Mouse (Mus musculus) embryonic facial prominence, embryonic 14.5 days (tissue): ENCODE measurements at regions not wholly inside any gene's neighbourhood (a gene's known extent, or its start where the extent isn't known, plus 50 kb on each side); places are given as distances from the start of the nearest gene placed in this dataset.

Experiments
- ATAC-seq: fragments of 200-750 bp; cut with Nextera tagmentation; 2 replicates; pipeline ENCODE4 v1.8.0; 2017; ENCODE audit warnings: low read depth, moderate number of reproducible peaks, moderate TSS enrichment
- DNase-seq: peaks from one replicate; pipeline ENCODE4 v3.0.0-alpha.2; 2015; ENCODE audit warnings: low spot score
- H3K27ac ChIP-seq: fragments of 300-500 bp; sonication (generic); replicated peaks from 2 replicates; pipeline ENCODE4 v1.5.1; 2014; ENCODE audit warnings: low read depth, mild to moderate bottlenecking, low read length, moderate library complexity
- H3K27me3 ChIP-seq: fragments of 300-500 bp; sonication (generic); replicated peaks from 2 replicates; pipeline ENCODE4 v1.6.1; 2014; ENCODE audit warnings: low read length; ENCODE audit not compliant: control insufficient read depth, insufficient read depth
- H3K36me3 ChIP-seq: fragments of 300-500 bp; sonication (generic); 2 replicates; pipeline ENCODE4 v1.6.1; 2014; ENCODE audit warnings: low read length, mixed read lengths; ENCODE audit not compliant: control insufficient read depth, insufficient read depth
- H3K4me1 ChIP-seq: fragments of 300-500 bp; sonication (generic); 2 replicates; pipeline ENCODE4 v1.6.1; 2014; ENCODE audit warnings: antibody characterized with exemption, low read length; ENCODE audit not compliant: control insufficient read depth, insufficient read depth
- H3K4me2 ChIP-seq: fragments of 300-500 bp; sonication (generic); 2 replicates; pipeline ENCODE4 v1.6.1; 2014; ENCODE audit warnings: low read depth, mild to moderate bottlenecking, low read length, moderate library complexity, mixed read lengths
- H3K4me3 ChIP-seq: fragments of 300-500 bp; sonication (generic); 2 replicates; pipeline ENCODE4 v1.5.1; 2014; ENCODE audit warnings: low read depth, mild to moderate bottlenecking, low read length
- H3K9ac ChIP-seq: fragments of 300-500 bp; sonication (generic); 2 replicates; pipeline ENCODE4 v1.6.1; 2014; ENCODE audit warnings: low read depth, mild to moderate bottlenecking, low read length, moderate library complexity, mixed read lengths
- H3K9me3 ChIP-seq: fragments of 300-500 bp; sonication (generic); 2 replicates; pipeline ENCODE4 v1.6.1; 2016; ENCODE audit warnings: low read length; ENCODE audit not compliant: control insufficient read depth
- WGBS: fragments of 180-500 bp; shearing (Covaris S2); extraction: QIAGEN DNeasy Blood & Tissue Kit; methylation state at CpG from one replicate; pipeline ENCODE4 v1.1.7; 2014; 5-methylcytosine and 5-hydroxymethylcytosine counted together

DNA sequence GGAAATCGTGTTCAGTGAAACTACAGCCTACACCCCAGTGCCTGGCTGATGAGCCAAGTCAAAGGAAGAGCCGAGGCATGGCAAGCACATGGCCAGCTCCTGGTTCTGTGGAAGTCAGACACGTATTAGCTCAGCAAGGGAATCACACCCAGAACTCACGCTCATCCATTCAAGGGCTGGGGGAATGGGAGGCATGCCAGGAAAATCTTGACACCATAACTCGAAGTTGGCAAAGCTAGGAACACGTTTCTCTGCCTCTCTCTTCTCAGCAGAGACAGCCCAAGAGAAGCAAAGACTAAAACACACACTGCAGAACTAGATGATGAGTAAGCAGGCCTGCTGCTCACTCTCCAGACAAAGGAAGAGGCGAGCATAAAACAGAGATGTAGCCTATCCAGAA, 53.5 kb upstream of the Ypel5 start:
- no peak overlapping the region for H3K4me3 ChIP-seq
- ATAC-seq (no peak), DNase-seq (peak; percentile 34)
- H3K4me2 ChIP-seq: no peak overlapping the region
- H3K4me1 ChIP-seq: no peaks in the 10 kb centered on the region
- no peaks in the 10 kb centered on the region for H3K36me3 ChIP-seq
- no peak overlapping the region for H3K9ac ChIP-seq
- H3K27ac ChIP-seq: no peak overlapping the region
- 57% methylated on average over 7 of the region's 7 CpGs for WGBS
- H3K9me3 ChIP-seq: no peaks in the 10 kb centered on the region
- no peaks in the 10 kb centered on the region for H3K27me3 ChIP-seq

DNA sequence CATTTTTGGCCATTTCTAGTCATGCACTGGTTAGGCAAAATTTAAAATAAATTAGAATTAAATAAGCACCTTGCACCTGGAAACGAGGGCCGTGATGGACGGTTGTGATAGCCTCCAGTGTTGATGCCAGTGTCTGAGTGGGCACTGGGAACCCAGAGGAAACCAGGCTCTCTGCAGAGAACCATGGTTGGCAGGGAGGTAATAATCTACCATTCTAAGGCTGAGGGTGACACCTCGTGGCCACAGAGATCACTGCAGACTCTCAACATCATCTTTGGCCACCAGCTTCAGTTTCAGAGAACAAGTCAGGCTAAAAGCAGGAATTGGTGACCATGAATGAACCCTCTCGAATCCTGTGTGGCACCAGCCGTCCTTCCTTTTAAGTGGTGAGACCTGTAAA, 54.5 kb upstream of the Ypel5 start:
- WGBS: 18% methylated on average over 6 of the region's 6 CpGs

DNA sequence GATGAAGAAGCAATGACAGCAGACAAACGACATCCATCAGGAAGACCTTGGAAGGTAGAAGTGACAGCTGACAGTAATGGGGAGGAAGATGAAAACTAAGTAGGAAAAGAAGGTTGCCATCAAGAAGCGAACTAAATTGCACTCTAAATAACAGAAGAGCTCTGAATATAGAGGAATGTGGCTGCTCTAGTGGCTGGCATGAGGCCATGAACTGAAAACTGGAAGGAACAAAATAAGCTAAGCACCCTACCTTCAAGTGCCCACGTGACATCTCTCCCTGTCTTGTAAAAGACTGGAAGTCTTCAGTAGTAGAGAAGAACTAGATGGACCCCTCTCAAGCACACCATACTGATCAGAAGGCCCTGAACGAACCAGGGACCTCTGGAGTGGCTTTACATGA, 68.0 kb upstream of the Ypel5 start:
- ATAC-seq: no peak
- DNase-seq: no peak
- Histone ChIP-seq H3K4me1 (no peaks in the 10 kb centered on the region), H3K4me2 (no peak overlapping the region), H3K4me3 (no peak overlapping the region), H3K27me3 (no peaks in the 10 kb centered on the region), H3K9ac (no peak overlapping the region), H3K9me3 (no peaks in the 10 kb centered on the region), H3K27ac (no peak overlapping the region), H3K36me3 (no peaks in the 10 kb centered on the region)
- 68% methylated on average over 4 of the region's 4 CpGs for WGBS

More for the DNA sequence above, 54.5 kb upstream of the Ypel5 start:
- DNase-seq: peak; percentile 63
- Histone ChIP-seq H3K9me3 (no peaks in the 10 kb centered on the region), H3K27me3 (no peaks in the 10 kb centered on the region), H3K27ac (no peak overlapping the region), H3K9ac (no peak overlapping the region), H3K4me3 (no peak overlapping the region), H3K4me2 (no peak overlapping the region), H3K36me3 (no peaks in the 10 kb centered on the region), H3K4me1 (no peaks in the 10 kb centered on the region)
- ATAC-seq: 0 out of 2 replicates have a peak, but pooled peaks have one; percentile 57

DNA sequence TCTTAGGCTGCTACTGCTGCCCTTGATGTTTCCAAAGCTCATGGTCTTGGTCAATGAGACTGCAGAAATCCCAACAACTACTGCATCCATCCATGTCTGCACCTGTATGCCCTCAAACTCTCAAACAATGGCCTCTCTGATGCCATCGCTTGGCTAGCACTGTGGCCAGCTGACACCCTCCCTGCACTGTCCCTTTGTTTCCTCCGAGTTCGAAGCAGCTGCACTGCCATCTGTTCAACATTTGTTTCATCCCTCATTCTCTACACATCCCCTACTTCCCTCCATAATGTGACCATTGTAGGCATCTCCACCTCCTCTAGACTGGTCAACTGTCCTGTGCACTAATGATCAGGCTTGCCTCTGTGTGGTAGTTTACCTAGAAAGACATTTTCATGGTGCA, 75.3 kb upstream of the Ypel5 start:
- Histone ChIP-seq H3K4me2 (no peak overlapping the region), H3K27me3 (no peaks in the 10 kb centered on the region), H3K27ac (no peak overlapping the region), H3K9me3 (no peaks in the 10 kb centered on the region), H3K36me3 (no peaks in the 10 kb centered on the region), H3K4me1 (no peaks in the 10 kb centered on the region), H3K9ac (no peak overlapping the region), H3K4me3 (no peak overlapping the region)
- no peak for ATAC-seq
- WGBS: 60% methylated on average over 3 of the region's 3 CpGs
- DNase-seq: no peak

DNA sequence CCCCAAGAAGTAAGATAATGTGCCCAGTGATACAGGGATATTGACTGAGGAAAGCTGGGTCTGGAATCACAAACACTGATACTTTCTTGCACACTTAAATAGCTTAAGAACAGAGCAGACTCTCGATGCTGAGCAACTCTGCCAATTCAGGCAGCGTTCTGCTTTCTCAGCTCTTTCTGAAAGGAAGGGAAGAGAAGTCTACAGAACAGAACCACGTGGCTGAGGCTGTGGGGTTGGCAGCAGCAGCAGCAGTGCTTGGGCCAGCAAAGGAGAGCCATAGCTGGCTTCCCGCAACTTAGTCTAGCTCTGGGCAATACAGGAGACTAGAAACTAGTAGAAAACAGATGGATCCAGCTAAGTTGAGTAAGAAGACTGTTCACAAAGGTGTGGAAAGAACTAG, 89.8 kb upstream of the Ypel5 start:
- Histone ChIP-seq H3K27ac (no peak overlapping the region), H3K4me2 (no peak overlapping the region), H3K4me1 (no peaks in the 10 kb centered on the region), H3K9me3 (no peaks in the 10 kb centered on the region), H3K9ac (no peak overlapping the region), H3K36me3 (no peaks in the 10 kb centered on the region), H3K27me3 (no peaks in the 10 kb centered on the region), H3K4me3 (no peak overlapping the region)
- ATAC-seq (no peak), DNase-seq (no peak)
- 62% methylated on average over 4 of the region's 4 CpGs for WGBS

DNA sequence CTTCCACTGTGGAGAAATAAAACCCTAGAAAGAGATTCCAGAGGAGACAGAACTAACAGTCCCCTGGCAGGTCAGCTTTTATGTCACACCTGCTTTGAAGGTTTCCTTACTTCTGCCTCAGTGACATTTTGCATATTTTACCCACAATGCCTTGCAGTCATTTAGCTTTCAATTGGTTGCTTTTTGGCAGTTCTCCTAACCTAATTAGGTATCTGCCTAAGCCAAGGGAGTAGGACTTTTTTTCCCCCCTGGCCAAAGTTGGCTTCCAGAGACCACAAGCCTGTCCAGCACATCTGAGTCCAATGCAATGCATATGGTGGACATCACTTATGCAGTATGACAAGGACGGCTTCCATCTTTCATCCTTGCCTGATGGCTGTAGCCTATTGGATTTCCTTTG, 103.2 kb upstream of the Ypel5 start:
- Histone ChIP-seq H3K4me2 (no peak overlapping the region), H3K27ac (no peak overlapping the region), H3K4me1 (no peaks in the 10 kb centered on the region), H3K4me3 (no peak overlapping the region), H3K36me3 (no peaks in the 10 kb centered on the region), H3K9ac (no peak overlapping the region), H3K9me3 (no peaks in the 10 kb centered on the region), H3K27me3 (no peaks in the 10 kb centered on the region)
- WGBS: 73% methylated on average over 1 of the region's 1 CpGs
- ATAC-seq (no peak), DNase-seq (peak; percentile 12)

DNA sequence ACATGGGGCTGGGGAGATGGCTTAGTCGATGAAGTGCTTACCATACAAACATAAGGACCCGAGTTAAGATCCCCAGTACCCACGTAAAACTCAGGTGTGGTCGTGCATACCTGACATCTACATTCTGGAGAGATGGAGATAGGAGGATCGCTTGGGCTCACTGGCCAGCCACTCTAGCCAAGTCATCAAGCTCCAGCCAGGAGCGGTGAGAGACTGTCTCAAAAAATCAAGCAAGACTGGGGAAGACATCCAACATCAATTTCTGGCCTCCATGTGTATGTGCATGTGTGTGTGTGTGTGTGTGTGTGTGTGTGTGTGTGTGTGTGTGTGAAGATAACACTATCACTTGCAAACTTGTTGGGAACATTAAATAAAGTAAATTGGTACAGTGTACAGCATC, 104.6 kb upstream of the Ypel5 start:
- no peak for ATAC-seq
- no peaks in the 10 kb centered on the region for H3K27me3 ChIP-seq
- no peak overlapping the region for H3K27ac ChIP-seq
- H3K4me2 ChIP-seq: no peak overlapping the region
- no peaks in the 10 kb centered on the region for H3K36me3 ChIP-seq
- no peaks in the 10 kb centered on the region for H3K9me3 ChIP-seq
- H3K4me3 ChIP-seq: no peak overlapping the region
- no peaks in the 10 kb centered on the region for H3K4me1 ChIP-seq
- DNase-seq: no peak
- 89% methylated on average over 6 of the region's 6 CpGs for WGBS
- H3K9ac ChIP-seq: no peak overlapping the region

DNA sequence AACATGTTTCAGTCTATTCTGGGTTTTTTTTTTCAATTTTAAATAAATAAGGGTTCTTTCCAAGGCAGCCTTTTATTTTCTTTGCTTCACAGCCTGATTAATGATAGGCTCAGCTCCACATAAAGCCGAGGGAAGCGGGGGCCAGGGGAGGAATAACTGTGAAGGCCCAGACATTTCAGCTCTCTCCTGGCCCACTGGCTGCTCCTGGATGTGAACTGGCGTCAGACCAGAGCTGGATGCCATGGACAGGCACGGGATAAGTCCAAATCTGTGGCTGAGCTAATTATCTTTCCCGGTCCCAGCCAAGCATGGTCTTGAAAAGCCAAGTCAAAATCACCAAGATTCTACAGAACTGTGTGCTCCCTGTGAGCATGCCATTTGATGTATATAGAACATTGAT, 105.1 kb upstream of the Ypel5 start:
- Histone ChIP-seq H3K4me1 (no peaks in the 10 kb centered on the region), H3K9ac (no peak overlapping the region), H3K4me3 (no peak overlapping the region), H3K27me3 (no peaks in the 10 kb centered on the region), H3K36me3 (no peaks in the 10 kb centered on the region), H3K27ac (no peak overlapping the region), H3K9me3 (no peaks in the 10 kb centered on the region), H3K4me2 (no peak overlapping the region)
- WGBS: 74% methylated on average over 5 of the region's 5 CpGs
- DNase-seq: no peak
- ATAC-seq: no peak

DNA sequence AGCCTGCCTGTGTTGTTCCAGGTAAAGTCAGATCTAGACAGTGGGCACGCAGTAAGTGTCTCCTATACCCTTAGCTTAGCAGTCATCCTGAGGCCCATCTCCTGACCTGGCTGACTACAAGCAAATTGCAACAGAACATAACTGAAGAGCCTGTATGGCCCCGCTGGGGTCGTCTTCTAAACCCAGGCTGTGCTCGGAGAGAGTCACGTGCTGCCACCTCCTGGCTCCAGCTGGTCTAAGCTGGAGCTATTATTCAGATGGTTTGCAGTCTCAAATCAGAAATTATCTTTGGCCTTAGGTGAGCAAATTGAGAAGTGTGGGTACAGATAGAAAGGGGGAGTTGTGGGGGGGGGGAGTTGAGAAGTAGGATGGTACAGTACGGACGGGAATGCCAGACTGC, 115.5 kb upstream of the Ypel5 start:
- ATAC-seq: peak; percentile 53; the same call in 1 of the 2 replicates

More for the DNA sequence above, 115.5 kb upstream of the Ypel5 start:
- Histone ChIP-seq H3K9me3 (no peaks in the 10 kb centered on the region), H3K4me1 (no peaks in the 10 kb centered on the region), H3K36me3 (no peaks in the 10 kb centered on the region), H3K27me3 (no peaks in the 10 kb centered on the region), H3K9ac (no peak overlapping the region), H3K27ac (no peak overlapping the region), H3K4me3 (no peak overlapping the region), H3K4me2 (no peak overlapping the region)
- WGBS: 42% methylated on average over 7 of the region's 7 CpGs
- peak; percentile 22 for DNase-seq
